Mouse (Mus musculus) midbrain, postnatal 0 days (tissue): ENCODE results near the gene Gpr75. TPM values are rescaled to one million over a fixed set of nuclear protein-coding genes. Genes with fewer than 3 reads are reported as not detected.

ENCODE experiments used
- ATAC-seq: fragments of 200-750 bp; cut with Nextera tagmentation; 2 replicates; pipeline ENCODE4 v1.8.0; 2017; ENCODE audit warnings: moderate number of reproducible peaks, mild to moderate bottlenecking, moderate TSS enrichment, moderate library complexity; ENCODE audit not compliant: low FRiP score
- DNase-seq: peaks from one replicate; pipeline ENCODE4 v3.0.0-alpha.2; 2015; ENCODE audit warnings: low spot score
- H3K27ac ChIP-seq: fragments of 300-500 bp; sonication (generic); 2 replicates; pipeline ENCODE4 v1.5.1; 2014; ENCODE audit warnings: low read depth, mild to moderate bottlenecking, low read length, mixed read lengths
- H3K27me3 ChIP-seq: fragments of 300-500 bp; sonication (generic); 2 replicates; pipeline ENCODE4 v1.6.1; 2014; ENCODE audit warnings: low read length, control low read depth, mixed read lengths; ENCODE audit not compliant: insufficient read depth
- H3K36me3 ChIP-seq: fragments of 300-500 bp; sonication (generic); 2 replicates; pipeline ENCODE4 v1.6.1; 2014; ENCODE audit warnings: low read length, control low read depth, mixed read lengths; ENCODE audit not compliant: insufficient read depth
- H3K4me1 ChIP-seq: fragments of 300-500 bp; sonication (generic); 2 replicates; pipeline ENCODE4 v1.6.1; 2014; ENCODE audit warnings: mild to moderate bottlenecking, control low read depth, antibody characterized with exemption, low read length, mixed read lengths; ENCODE audit not compliant: insufficient read depth
- H3K4me2 ChIP-seq: fragments of 300-500 bp; sonication (generic); 2 replicates; pipeline ENCODE4 v1.6.1; 2014; ENCODE audit warnings: low read depth, mild to moderate bottlenecking, low read length, mixed read lengths; ENCODE audit not compliant: poor library complexity, severe bottlenecking
- H3K4me3 ChIP-seq: fragments of 300-500 bp; sonication (generic); 2 replicates; pipeline ENCODE4 v1.5.1; 2014; ENCODE audit warnings: low read depth, mild to moderate bottlenecking, low read length, moderate library complexity
- H3K9ac ChIP-seq: fragments of 300-500 bp; sonication (generic); replicated peaks from 2 replicates; pipeline ENCODE4 v1.6.1; 2014; ENCODE audit warnings: mild to moderate bottlenecking, low read length, moderate library complexity, mixed read lengths; ENCODE audit not compliant: poor library complexity, severe bottlenecking
- H3K9me3 ChIP-seq: fragments of 300-500 bp; sonication (generic); 2 replicates; pipeline ENCODE4 v1.6.1; 2016; ENCODE audit warnings: low read length, control low read depth
- CTCF ChIP-seq: IDR thresholded peaks from 2 replicates; pipeline ENCODE4 v1.5.1; 2016; ENCODE audit warnings: antibody characterized with exemption, mild to moderate bottlenecking
- WGBS: fragments of 180-500 bp; shearing (Covaris S2); extraction: QIAGEN DNeasy Blood & Tissue Kit; methylation state at CpG from one replicate; pipeline ENCODE4 v1.1.7; 2014; 5-methylcytosine and 5-hydroxymethylcytosine counted together
- polyA plus RNA-seq: library from polyadenylated mRNA; unstranded; fragments of >200 nt; fragmentation: Nextera tagmentation; extraction: Ambion mirVana; gene quantifications from 2 replicates; pipeline ENCODE4 v1.2.1, GENCODE M21; 2015
- total RNA-seq: library from RNA; depleted of rRNA; stranded (reverse); fragments of >200 nt; gene quantifications from 2 replicates; pipeline ENCODE4 v1.2.3, GENCODE M21; 2014; rRNA removed

Gpr75 gene
- total and polyA plus RNA-seq, 2 experiments from 2014 or later, result 6.0 to 15.2 TPM

DNA sequence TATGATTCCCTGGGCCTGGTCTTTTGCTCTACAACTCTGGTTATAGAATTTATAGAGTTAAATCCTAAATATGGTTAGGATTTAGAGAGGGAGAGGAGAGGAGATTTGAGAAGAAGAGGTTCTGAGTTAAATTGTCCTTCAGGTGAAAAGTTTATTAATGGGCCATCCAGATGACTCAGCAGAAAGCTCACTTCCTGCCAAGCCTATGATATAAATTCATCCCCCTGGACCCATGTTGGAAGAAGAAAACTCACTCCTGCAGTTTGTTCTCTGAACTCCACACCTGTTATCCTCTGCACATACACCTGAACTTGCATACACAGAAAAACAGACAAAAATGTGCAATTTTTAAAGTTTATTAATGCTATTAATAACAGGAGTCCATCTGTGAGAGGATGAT is 14.2 kb downstream of the Gpr75 start:
- TF ChIP-seq CTCF, result no peak
- Histone ChIP-seq H3K9me3 (no peaks in the 10 kb centered on the region), H3K4me2 (no peak overlapping the region), H3K4me1 (no peaks in the 10 kb centered on the region), H3K36me3 (peaks cover 4% of the 10 kb centered on the region), H3K4me3 (no peak overlapping the region), H3K27ac (no peak overlapping the region), H3K27me3 (no peaks in the 10 kb centered on the region), H3K9ac (no peak overlapping the region)
- no peak for DNase-seq
- ATAC-seq, result no peak

DNA sequence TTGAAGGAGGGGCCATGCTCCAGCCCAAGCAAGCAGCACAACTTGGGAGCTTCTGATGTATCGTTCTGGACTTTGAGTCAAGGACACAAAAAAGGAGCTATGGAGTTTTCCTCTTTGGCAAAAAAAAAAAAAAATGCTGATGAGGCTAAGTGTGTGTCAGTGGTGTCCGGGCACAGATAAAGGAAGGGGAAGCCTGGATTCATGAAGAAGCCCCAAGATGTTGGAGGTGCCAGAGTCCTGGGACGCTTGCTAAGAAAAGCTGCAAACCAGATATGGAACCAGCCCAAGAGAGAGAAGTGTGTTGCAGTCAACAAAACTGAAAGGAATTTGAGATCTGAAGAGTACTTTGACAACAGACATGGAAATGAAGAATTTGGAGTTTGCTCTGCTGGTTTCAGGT is 27.2 kb downstream of the Gpr75 start:
- Histone ChIP-seq H3K4me3 (no peak overlapping the region), H3K36me3 (peaks cover 4% of the 10 kb centered on the region; the same call in 1 of the 2 replicates), H3K9me3 (0 out of 2 replicates have a peak, but pooled peaks cover 3% of the 10 kb centered on the region), H3K27ac (no peak overlapping the region), H3K9ac (no peak overlapping the region), H3K4me1 (no peaks in the 10 kb centered on the region), H3K27me3 (no peaks in the 10 kb centered on the region), H3K4me2 (no peak overlapping the region)
- no peak for ATAC-seq
- TF ChIP-seq CTCF, result no peak
- DNase-seq, result no peak
- 94% methylated on average over 3 of the region's 3 CpGs for WGBS

DNA sequence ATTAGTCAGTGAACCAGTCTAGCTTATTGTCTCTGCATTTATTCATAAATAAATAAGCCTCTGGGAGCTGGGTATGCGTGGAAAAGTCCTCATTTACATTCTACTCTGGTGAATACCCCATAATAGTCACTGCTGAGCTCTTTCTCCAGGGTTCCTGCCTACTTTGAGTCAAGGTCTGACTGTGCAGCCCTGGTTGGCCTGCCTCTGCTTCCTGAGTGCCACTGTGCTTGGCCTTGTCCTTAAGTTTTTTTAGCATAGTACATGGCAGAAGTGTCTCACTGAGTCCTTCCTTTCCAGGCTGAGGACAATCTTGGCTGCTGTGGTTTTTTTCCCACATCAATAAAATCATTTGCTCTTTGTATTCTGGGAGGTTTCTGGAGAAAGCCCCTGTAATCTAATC is 35.5 kb downstream of the Gpr75 start:
- no peak for TF ChIP-seq CTCF

DNA sequence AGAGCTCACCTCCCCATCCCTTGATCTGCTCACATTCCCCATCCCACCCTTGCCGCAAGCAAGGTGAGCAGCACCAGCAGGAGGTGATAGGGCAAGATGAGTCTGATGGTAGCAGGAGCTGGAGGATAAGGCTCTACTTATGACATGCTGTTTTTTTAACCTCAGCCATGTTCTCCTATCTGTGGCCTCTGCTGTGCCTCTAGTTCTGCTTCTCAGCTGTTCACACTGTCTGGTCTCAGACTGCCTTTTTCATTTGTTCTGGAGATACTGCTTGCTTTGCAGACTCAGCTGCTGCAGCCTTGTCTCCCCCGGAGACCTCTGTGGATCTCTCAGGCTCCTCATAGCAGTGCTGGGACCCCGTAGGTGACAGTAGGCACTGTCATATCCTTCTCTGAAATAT is 38.1 kb downstream of the Gpr75 start:
- Histone ChIP-seq H3K27me3 (no peaks in the 10 kb centered on the region), H3K9me3 (no peaks in the 10 kb centered on the region), H3K9ac (no peak overlapping the region), H3K4me1 (no peaks in the 10 kb centered on the region), H3K36me3 (peaks cover 2% of the 10 kb centered on the region; the same call in 1 of the 2 replicates), H3K4me3 (no peak overlapping the region), H3K27ac (no peak overlapping the region), H3K4me2 (no peak overlapping the region)
- TF ChIP-seq CTCF, result no peak
- DNase-seq (no peak), ATAC-seq (no peak)
- WGBS, result 98% methylated on average over 3 of the region's 3 CpGs

More for the DNA sequence above, 35.5 kb downstream of the Gpr75 start:
- H3K4me1 ChIP-seq, result no peaks in the 10 kb centered on the region
- no peaks in the 10 kb centered on the region for H3K27me3 ChIP-seq
- no peak for ATAC-seq
- no peak overlapping the region for H3K9ac ChIP-seq
- no peak overlapping the region for H3K4me3 ChIP-seq
- H3K36me3 ChIP-seq, result peaks cover 2% of the 10 kb centered on the region; the same call in 1 of the 2 replicates
- 56% methylated on average over 1 of the region's 1 CpGs for WGBS
- H3K4me2 ChIP-seq, result no peak overlapping the region
- no peak overlapping the region for H3K27ac ChIP-seq
- no peak for DNase-seq
- no peaks in the 10 kb centered on the region for H3K9me3 ChIP-seq

DNA sequence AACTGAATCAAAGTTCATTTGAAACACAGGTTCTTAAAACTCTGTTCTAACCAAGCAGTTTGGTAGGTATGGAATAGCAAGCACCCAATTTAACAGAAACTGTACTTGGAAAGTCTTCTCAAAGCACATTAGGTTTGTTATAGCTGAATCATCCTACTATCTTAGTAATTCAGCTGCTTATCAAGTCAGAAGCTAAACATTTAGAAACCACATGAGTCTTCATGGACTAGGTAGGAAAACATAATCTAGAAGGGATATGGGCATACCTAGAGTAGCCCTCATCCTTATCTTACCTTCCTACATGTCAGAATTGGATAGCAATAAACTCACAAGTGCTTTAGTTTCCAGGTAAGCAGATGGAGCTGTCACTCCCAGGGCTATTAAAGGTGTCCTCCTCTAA is 42.9 kb downstream of the Gpr75 start:
- Histone ChIP-seq H3K27me3 (no peaks in the 10 kb centered on the region), H3K9ac (no peak overlapping the region), H3K36me3 (peaks cover 8% of the 10 kb centered on the region), H3K9me3 (no peaks in the 10 kb centered on the region), H3K4me3 (no peak overlapping the region), H3K27ac (no peak overlapping the region), H3K4me1 (no peaks in the 10 kb centered on the region), H3K4me2 (no peak overlapping the region)
- TF ChIP-seq CTCF, result no peak
- DNase-seq, result no peak
- ATAC-seq, result no peak

DNA sequence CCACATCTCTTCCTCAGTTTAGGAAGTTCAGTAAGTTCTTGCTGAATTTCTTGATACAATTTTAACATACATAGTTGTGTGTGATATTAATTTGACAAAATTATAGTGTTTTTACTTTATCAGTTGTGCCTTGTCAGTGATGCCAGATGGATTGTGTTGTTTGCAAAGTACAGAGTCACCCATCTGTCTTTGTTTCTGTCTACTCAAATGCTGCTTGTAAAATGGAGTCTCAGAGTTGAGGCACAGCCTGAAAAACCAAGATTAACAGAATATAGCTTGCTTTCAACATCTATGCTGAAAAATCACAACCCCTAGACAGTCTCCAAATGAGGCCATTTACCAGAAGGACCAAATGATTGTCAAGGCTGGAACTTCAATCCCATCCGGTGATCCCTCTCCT is 43.3 kb downstream of the Gpr75 start:
- Histone ChIP-seq H3K4me3 (no peak overlapping the region), H3K4me1 (no peaks in the 10 kb centered on the region), H3K9me3 (no peaks in the 10 kb centered on the region), H3K27ac (no peak overlapping the region), H3K36me3 (peaks cover 8% of the 10 kb centered on the region; the same call in 1 of the 2 replicates), H3K9ac (no peak overlapping the region), H3K27me3 (no peaks in the 10 kb centered on the region), H3K4me2 (no peak overlapping the region)
- no peak for TF ChIP-seq CTCF
- ATAC-seq (no peak), DNase-seq (no peak)
- 100% methylated on average over 1 of the region's 1 CpGs for WGBS

Other genes with a start within 250 kb of the Gpr75 start
- 19.5 and 23.0 TPM in 2 replicates for gene Acyp2, start 235.8 kb upstream of the Gpr75 start, total RNA-seq
- 38.0 and 41.6 TPM in 2 replicates for gene Acyp2, start 235.8 kb upstream of the Gpr75 start, polyA plus RNA-seq
- gene Psme4, start 113.6 kb upstream of the Gpr75 start, total RNA-seq, result 31.3 and 49.1 TPM in 2 replicates
- gene Psme4, start 113.6 kb upstream of the Gpr75 start, polyA plus RNA-seq, result 6.6 and 10.6 TPM in 2 replicates
- 17.0 and 18.9 TPM in 2 replicates for gene Asb3, start 58 bp downstream of the Gpr75 start, total RNA-seq
- 19.6 and 22.4 TPM in 2 replicates for gene Asb3, start 58 bp downstream of the Gpr75 start, polyA plus RNA-seq
- 11.1 and 15.2 TPM in 2 replicates for gene Erlec1, start 69.0 kb downstream of the Gpr75 start, total RNA-seq
- 10.1 and 12.5 TPM in 2 replicates for gene Erlec1, start 69.0 kb downstream of the Gpr75 start, polyA plus RNA-seq
- 19.0 and 22.4 TPM in 2 replicates for gene Chac2, start 101.0 kb downstream of the Gpr75 start, total RNA-seq
- 35.2 and 35.3 TPM in 2 replicates for gene Chac2, start 101.0 kb downstream of the Gpr75 start, polyA plus RNA-seq